Mouse (Mus musculus) c-Kit-positive CD71-positive TER-119-positive erythroid progenitor cells, embryonic 14.5 days (primary cell): Measurements from ENCODE around the gene Serpine2.
A peak's percentile ranks its signal among the peaks of the same experiment; 100 is the strongest.

Experiments used
- DNase-seq: peaks from one replicate; pipeline ENCODE4 v3.0.0-alpha.2; 2013; ENCODE audit warnings: low spot score

Gene Serpine2

DNA sequence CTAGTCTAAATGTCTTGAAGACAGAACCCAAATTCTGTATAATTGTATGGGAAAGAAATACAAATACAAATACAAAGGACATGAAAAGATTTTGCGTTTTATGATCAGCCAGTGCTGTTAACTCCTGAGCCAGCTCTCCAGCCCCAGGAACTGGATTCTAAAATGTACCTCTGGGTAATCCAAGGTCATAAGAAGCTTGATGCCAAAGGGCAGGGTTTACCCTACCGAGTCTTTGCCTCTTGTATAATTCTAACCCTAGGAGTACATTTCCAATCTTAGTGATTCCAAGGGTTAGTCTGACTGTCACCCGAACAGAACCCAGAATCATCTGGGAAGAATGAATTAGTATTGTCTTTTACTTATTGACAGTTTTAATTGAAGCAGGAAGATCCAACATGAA, 45.5 kb downstream of the Serpine2 start:
- DNase-seq: no peak

GRCm38 (mm10) chr1:79809447-79809846, 51.5 kb downstream of the Serpine2 start:
- no peak for DNase-seq

- DNase-seq: no peak
These were observed 54.1 kb downstream of the Serpine2 start for GRCm38 (mm10) chr1:79806865-79807264.

- no peak for DNase-seq
These were observed 57.4 kb downstream of the Serpine2 start for GRCm38 (mm10) chr1:79803614-79804013.

- DNase-seq: no peak
These were observed 58.0 kb downstream of the Serpine2 start for GRCm38 (mm10) chr1:79802858-79803427.

GRCm38 (mm10) chr1:79797084-79797483, 63.9 kb downstream of the Serpine2 start:
- no peak for DNase-seq

DNA sequence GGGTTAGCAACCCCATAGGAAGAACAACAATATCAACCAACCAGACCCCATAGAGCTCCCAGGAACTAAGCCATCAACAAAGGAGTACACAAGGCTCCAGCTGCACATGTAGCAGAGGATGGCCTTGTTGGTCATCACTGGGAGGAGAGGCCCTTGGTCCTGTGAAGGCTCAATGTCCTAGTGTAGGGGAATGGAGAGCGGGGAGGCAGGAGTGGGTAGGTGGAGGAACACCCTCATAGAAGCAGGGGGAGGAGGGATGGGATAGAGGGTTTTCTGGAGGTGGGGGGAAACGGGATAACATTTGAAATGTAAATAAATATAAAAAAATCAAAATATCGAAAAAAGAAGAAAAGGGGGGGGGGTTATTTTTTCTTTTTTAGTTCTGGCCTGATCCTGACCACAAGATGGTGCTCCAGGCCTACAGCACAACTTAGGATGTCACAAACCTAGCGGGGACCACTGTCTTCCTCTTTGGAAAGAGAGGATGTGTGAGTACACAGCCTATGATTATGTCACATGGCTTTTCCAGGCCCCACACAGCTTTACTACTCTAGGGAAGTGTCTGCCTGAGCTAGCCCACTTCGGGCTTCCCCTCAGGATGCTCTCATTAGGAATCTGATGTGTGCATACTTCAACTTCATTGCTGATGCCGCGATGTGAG, 74.6 kb downstream of the Serpine2 start:
- DNase-seq: no peak

DNA sequence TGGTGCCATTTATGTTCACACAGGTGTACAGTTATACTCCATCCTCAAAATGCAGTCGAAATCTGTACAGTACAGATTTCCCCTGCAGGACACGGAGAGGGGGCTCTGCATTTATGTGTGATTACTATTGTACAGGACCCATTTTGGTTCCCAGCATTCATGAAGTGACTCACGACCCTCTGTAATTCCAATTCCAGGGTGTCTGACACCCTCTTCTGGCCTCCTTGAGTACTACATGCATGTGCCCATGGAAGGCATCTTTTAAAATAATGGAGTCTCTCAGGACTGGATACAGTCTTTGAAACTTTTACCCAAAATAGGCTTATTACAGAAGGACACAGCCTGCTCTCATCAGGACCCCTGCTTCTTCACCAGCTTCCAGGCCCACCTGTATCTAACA, 78.5 kb downstream of the Serpine2 start:
- DNase-seq: no peak

DNA sequence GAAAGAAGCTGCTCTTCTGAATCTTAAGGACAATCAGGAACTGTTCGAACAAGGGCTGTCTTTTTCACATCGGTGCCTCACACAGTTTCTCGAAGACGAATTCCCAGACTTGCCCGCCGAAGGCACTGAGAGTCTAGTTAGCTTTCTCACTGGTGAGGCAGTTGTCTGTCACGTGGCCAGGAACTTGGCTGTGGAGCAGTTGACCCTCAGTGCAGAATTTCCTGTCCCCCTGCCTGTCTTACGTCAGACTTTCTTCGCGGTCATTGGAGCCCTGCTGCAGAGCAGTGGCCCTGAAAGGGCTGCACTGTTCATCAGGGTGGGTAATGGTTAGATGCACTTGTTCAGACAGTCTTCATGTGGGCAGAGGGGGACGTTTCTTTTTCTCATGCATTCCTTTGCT, 83.0 kb downstream of the Serpine2 start:
- DNase-seq: no peak

- peak; percentile 90 for DNase-seq
These were observed 85.0 kb downstream of the Serpine2 start, which contains the start of the genes Mrpl44 and Wdfy1 for GRCm38 (mm10) chr1:79775927-79776458. Gene Mrpl44, plus strand, starts transcription at chr1:79776018. Gene Wdfy1, minus strand, starts transcription at chr1:79776143.

DNA sequence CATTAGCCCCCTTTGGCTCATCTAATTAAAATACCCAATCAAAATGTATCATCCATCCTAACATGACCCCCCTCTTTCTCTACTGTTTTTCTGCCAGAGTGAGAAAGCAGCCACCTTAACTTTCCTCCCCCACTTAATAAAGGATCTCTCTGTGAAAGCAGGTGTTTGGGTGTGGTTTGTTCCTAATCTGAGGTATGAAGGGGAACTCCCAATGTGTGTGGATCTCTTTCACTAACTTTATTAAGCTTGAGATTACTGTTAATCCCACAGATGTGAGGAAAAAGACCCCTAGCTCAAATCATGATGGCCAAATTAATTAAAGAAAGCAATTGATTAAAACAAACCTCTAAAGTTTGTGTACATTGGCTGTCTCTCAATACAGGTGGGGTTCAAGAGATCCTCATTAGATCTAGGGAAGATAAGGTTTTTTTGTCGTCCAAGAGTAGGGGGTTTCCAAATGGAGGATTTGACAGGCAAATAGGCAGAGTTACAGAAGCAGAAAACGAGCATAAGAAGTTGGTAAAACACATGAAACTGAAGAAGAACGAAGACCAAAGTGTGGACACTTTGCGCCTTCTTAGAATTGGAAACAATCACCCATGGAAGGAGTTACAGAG, 86.7 kb downstream of the Serpine2 start:
- DNase-seq: no peak

DNA sequence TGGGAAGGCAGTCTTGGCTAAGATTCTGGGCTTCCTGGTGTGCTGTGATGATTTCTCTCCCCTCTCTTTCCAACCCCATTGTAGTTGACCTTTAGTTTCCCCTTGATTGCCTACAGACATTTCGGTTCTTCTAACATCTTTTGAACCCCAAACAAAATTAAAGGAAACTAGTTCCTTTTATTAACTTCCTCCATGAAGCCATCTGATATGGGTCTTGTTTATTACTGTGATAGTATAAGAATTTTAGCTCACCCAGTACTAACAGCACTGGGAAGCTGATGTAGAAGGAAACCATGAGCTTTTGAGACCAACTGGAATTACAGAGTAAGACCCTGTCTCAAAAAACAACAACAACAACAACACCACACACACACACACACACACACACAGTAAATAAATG, 92.7 kb downstream of the Serpine2 start:
- no peak for DNase-seq

DNA sequence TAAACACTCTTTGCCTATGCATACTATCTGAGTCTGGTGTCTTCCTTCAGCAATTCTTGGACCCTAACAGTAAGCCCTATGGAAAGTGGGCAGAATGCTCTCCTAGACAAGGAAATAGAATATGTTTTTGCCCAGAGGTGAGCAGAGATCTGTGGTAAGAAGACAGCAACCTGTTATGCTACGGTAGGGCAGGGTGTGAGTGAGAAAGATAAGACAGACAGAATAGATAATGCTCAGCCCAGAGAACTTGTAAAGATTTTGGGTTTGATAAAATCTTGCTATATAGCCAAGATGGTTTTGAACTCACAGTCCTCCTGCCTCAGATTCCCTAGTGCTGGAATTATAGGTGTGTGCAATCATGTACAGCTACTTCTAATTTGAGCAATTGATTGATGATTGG, 96.5 kb downstream of the Serpine2 start:
- no peak for DNase-seq

- no peak for DNase-seq
These were observed 96.9 kb downstream of the Serpine2 start for GRCm38 (mm10) chr1:79764031-79764430.

DNA sequence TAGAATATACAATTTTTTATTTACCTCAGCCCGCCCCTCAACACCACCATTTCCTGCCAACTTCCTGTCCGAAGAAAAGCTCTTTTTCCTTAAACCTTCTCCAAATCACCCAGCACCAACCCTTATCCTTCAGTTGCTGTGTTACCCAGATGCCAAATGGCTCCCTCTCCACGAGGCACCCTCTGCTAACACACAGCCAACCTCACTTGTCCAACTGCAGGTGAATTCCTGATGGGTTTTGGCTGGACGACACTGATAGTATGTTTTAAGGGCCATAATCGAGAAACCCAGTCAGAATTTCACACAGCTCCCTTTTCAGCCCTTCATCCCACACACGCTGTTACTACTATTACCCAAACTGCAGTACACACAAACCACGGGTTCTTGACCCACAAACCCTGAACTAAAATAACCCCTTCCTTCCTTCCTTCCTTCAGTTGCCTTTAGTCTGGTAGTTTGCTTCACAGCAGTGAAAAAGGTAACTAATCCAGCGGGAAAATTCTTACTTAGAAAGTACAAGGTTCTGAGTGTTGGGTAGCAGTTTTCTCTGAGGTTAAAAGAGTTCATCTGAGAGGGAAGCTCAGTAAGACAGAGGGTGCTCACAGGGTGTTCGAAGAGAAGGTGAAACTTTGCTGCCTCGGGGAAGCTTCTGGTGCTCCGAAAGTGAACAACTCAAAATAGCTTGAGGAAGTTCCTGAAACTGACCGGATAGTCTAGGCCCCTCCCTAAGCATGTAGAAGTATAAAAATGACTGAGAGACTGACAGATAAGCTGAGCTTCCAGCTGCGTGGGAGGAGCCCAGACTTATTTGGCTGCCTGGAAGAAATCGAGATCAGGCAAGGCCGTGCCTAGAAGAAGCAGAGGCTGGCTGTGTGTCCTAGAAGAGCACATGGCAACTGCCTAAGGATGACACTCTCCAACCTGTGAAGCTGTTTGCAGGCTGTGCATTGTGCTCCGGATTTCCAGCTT, 98.4 kb downstream of the Serpine2 start:
- peak; percentile 44 for DNase-seq

DNA sequence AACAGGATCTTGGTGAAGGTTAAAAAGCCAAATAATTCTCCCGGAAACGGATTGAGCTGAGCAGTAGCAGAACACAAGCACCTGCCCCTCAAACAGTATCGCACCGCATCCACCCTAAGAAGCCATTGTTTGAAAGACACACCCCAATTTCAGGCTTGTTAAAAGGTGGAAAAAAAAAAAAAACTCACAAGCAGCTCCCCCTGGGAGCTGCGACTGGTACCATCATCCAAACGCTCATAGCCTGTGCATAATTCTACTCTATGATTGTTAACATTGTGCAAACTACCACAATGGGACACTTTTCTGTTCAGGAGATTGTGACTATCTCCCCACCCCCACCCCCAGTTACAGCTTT, 99.1 kb downstream of the Serpine2 start:
- DNase-seq: no peak

- peak; percentile 75 for DNase-seq
These were observed 99.7 kb downstream of the Serpine2 start for GRCm38 (mm10) chr1:79761106-79761916.

GRCm38 (mm10) chr1:79760656-79761055, 100.3 kb downstream of the Serpine2 start:
- DNase-seq: no peak

DNA sequence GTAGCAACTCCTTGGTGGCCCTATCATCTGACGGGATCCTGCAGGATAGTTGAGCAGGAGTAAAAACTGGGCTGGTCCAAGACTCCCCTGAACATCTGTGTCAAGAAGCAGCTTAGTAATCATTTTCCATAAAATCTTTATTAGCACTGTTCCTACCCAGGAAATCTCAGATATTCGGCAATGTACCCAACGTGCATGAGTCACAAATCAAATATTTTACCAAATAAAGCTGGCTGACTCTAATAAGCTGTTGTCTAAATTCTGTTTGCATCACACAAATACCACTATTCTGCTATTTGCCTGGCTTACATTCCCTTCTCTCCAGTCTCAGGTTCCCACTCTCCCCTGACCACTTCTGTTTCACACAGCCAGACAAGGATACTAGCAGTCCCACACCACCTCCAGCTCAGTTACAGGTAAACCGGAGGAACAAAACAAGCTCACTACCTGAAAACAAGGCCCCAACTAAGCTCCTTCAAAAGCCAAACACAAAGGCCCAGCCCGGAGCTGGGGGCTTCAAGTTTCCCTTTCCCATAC, 101.5 kb downstream of the Serpine2 start:
- DNase-seq: no peak

DNA sequence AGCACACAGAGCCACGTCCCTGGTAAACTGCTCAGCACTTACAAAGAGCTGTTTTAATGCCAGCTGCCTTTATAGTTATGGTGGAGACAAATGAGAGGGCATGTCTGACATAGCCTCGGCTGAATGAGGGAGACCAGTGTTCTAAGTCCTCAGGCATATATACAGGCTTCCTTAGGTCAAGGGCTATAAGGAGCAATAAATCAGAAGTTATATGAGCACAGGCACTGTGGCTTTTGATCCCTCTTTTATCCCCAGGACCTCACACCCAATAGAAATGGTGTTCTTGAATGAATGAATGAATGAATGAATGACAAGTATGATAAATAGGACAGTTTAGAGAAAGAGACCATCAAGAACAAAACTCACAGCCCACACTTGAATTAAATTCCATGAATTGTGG, 102.0 kb downstream of the Serpine2 start:
- DNase-seq: no peak

DNA sequence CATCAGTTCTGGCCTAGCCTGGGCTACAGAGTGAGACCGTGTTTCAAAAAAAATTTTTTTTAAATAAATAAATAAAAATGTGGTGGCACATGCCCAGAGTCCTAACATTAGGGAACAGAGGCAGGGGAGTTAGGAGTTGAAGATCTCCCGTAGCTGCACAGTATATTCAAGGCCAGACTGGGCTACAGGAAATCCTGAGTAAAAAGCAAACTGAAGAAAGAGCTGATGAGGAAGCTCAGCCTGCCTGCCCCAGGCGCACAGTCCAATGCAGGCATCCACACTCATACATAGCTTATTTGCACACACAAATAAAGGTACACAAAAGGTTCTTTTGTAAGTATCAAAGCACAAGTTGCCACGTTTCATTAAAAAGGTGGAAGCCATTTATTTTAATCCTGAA, 103.4 kb downstream of the Serpine2 start:
- DNase-seq: no peak
